Mouse (Mus musculus) thymus, postnatal 36 days (tissue): ENCODE measurements around the gene Nhs.

Source experiments
- DNase-seq, 2 experiments: peaks; one replicate each; pipeline ENCODE4 v3.0.0; 2022; ENCODE audit warnings: mixed read lengths in 2 of 2

Nhs gene

GRCm38 (mm10) chrX:162159637-162160611 is at the start of gene Nhs:
TSS of gene Nhs (minus strand) at chrX:162159730.
- DNase-seq: peak in 1 of 2 experiments; percentile 4

- DNase-seq: no peak
Observed at GRCm38 (mm10) chrX:162206350-162206884, 46.9 kb upstream of the Nhs start.

GRCm38 (mm10) chrX:162158743-162159636 is 540 bp downstream of the Nhs start:
- no peak for DNase-seq

GRCm38 (mm10) chrX:162158142-162158541 is 1.4 kb downstream of the Nhs start:
- no peak for DNase-seq

GRCm38 (mm10) chrX:162137807-162138206 is 21.7 kb downstream of the Nhs start:
- no peak for DNase-seq

- no peak for DNase-seq
Observed at GRCm38 (mm10) chrX:162113257-162113656, 46.3 kb downstream of the Nhs start.

- no peak for DNase-seq
Observed at GRCm38 (mm10) chrX:162102802-162103434, 56.6 kb downstream of the Nhs start.

- DNase-seq: no peak
Observed at GRCm38 (mm10) chrX:162098364-162098763, 61.2 kb downstream of the Nhs start.

- no peak for DNase-seq
Observed at GRCm38 (mm10) chrX:162087291-162087690, 72.2 kb downstream of the Nhs start.

GRCm38 (mm10) chrX:162085897-162086200 is 73.7 kb downstream of the Nhs start:
- no peak for DNase-seq

- no peak for DNase-seq
Observed at GRCm38 (mm10) chrX:162085062-162085896, 74.3 kb downstream of the Nhs start.

GRCm38 (mm10) chrX:162063164-162063563 is 96.4 kb downstream of the Nhs start:
- DNase-seq: no peak

GRCm38 (mm10) chrX:162055635-162056034 is 103.9 kb downstream of the Nhs start:
- DNase-seq: no peak

- DNase-seq: no peak
Observed at GRCm38 (mm10) chrX:162053566-162053965, 106.0 kb downstream of the Nhs start.

- no peak for DNase-seq
Observed at GRCm38 (mm10) chrX:162052534-162052933, 107.0 kb downstream of the Nhs start.

- no peak for DNase-seq
Observed at GRCm38 (mm10) chrX:162049616-162050015, 109.9 kb downstream of the Nhs start.

GRCm38 (mm10) chrX:162045527-162045926 is 114.0 kb downstream of the Nhs start:
- DNase-seq: no peak

GRCm38 (mm10) chrX:162044109-162044508 is 115.4 kb downstream of the Nhs start:
- DNase-seq: no peak

- DNase-seq: peak; percentile 49 to 61
Observed at GRCm38 (mm10) chrX:162025210-162025953, 134.1 kb downstream of the Nhs start.

- no peak for DNase-seq
Observed at GRCm38 (mm10) chrX:162021724-162022123, 137.8 kb downstream of the Nhs start.

GRCm38 (mm10) chrX:162020039-162020566 is 139.4 kb downstream of the Nhs start:
- no peak for DNase-seq
